Mouse (Mus musculus): ENCODE measurements around the gene G430095P16Rik.

DNA sequence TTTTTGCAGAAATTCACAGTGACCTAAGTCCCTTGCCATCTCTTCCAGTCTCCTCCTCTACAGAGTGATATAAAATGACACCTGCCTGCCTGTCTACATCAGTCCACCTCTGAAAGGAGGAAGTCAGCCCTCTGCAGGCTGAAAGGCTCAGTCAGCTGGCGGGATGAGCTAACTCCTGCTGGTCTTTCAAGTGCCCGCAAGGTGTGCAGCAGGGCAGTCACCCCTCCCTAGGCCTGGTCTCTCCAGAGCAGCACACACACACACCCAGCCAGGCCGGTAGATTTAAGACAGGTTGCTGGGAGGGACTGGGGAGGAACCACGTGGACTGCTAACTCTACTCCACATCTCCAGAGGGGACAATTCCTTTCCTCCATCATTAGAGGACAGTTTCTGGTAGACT is 41.3 kb downstream of the G430095P16Rik start:
- TF ChIP-seq GATA1 (IDR thresholded peaks at IDR 0.05; ENCODE audit: borderline replicate concordance, low read length) (no peak), FLI1 (IDR thresholded peaks at IDR 0.05; ENCODE audit: low read length) (no peak)
